Mouse (Mus musculus) heart, embryonic 10.5 days (tissue): ENCODE results near the gene Foxj1. TPM values are rescaled to one million over a fixed set of nuclear protein-coding genes. Genes with fewer than 3 reads are reported as not detected.
"Not testable (repeated sequence)": the region's sequence is repeated elsewhere in the genome, so short reads cannot be mapped to it uniquely, and the experiment has no call there.

Source experiments
- DNase-seq: peaks from one replicate; pipeline ENCODE4 v3.0.0-alpha.2; 2017; ENCODE audit warnings: low spot score
- H3K27ac ChIP-seq: fragments of 300-500 bp; sonication (generic); 2 replicates; pipeline ENCODE4 v1.5.1; 2016; ENCODE audit warnings: mild to moderate bottlenecking
- H3K27me3 ChIP-seq: fragments of 300-500 bp; sonication (generic); 2 replicates; pipeline ENCODE4 v1.6.1; 2016; ENCODE audit warnings: mild to moderate bottlenecking; ENCODE audit not compliant: poor library complexity, insufficient read depth, severe bottlenecking
- H3K36me3 ChIP-seq: fragments of 300-500 bp; sonication (generic); 2 replicates; pipeline ENCODE4 v1.6.1; 2016; ENCODE audit warnings: mild to moderate bottlenecking, moderate library complexity
- H3K4me1 ChIP-seq: fragments of 300-500 bp; sonication (generic); 2 replicates; pipeline ENCODE4 v1.6.1; 2016; ENCODE audit warnings: mild to moderate bottlenecking
- H3K4me3 ChIP-seq: fragments of 300-500 bp; sonication (generic); 2 replicates; pipeline ENCODE4 v1.5.1; 2016; ENCODE audit warnings: mild to moderate bottlenecking, moderate library complexity
- H3K9me3 ChIP-seq: fragments of 300-500 bp; sonication (generic); 2 replicates; pipeline ENCODE4 v1.6.1; 2016; ENCODE audit warnings: mild to moderate bottlenecking, moderate library complexity
- WGBS: fragments of 180-500 bp; shearing (Covaris S2); methylation state at CpG from one replicate; pipeline ENCODE4 v1.1.7; 2016; 5-methylcytosine and 5-hydroxymethylcytosine counted together
- polyA plus RNA-seq: library from polyadenylated mRNA; unstranded; fragments of >200 nt; fragmentation: Nextera tagmentation; extraction: Ambion mirVana; gene quantifications from 2 replicates; pipeline ENCODE4 v1.2.1, GENCODE M21; 2016

The Foxj1 gene
- polyA plus RNA-seq, 1 experiment from 2014 or later: 0.74 TPM

GRCm38 (mm10) chr11:116365432-116365831, 30.2 kb upstream of the Foxj1 start:
- Histone ChIP-seq H3K9me3 (no peaks in the 10 kb centered on the region), H3K36me3 (0 out of 2 replicates have a peak, but pooled peaks cover 6% of the 10 kb centered on the region), H3K27me3 (0 out of 2 replicates have a peak, but pooled peaks cover 8% of the 10 kb centered on the region), H3K27ac (no peak overlapping the region), H3K4me1 (peaks cover 22% of the 10 kb centered on the region), H3K4me3 (no peak overlapping the region)
- DNase-seq: no peak
- WGBS: 71% methylated on average over 13 of the region's 13 CpGs

- Histone ChIP-seq H3K4me1 (peaks cover 6% of the 10 kb centered on the region; the same call in 1 of the 2 replicates), H3K27me3 (0 out of 2 replicates have a peak, but pooled peaks cover 5% of the 10 kb centered on the region), H3K9me3 (no peaks in the 10 kb centered on the region), H3K27ac (no peak overlapping the region), H3K4me3 (no peak overlapping the region), H3K36me3 (peaks cover 10% of the 10 kb centered on the region; the same call in 1 of the 2 replicates)
- no peak for DNase-seq
- WGBS: 45% methylated on average over 11 of the region's 11 CpGs
Observed at GRCm38 (mm10) chr11:116362015-116362414, 26.8 kb upstream of the Foxj1 start.

GRCm38 (mm10) chr11:116360915-116361314, 25.7 kb upstream of the Foxj1 start:
- not testable (repeated sequence) for H3K4me3 ChIP-seq, H3K27me3 ChIP-seq, H3K36me3 ChIP-seq, H3K4me1 ChIP-seq, H3K27ac ChIP-seq, DNase-seq, H3K9me3 ChIP-seq
- WGBS: 95% methylated on average over 5 of the region's 5 CpGs

- DNase-seq: no peak
- Histone ChIP-seq H3K27ac (no peak overlapping the region), H3K4me3 (no peak overlapping the region)
Observed at GRCm38 (mm10) chr11:116359652-116360051, 24.5 kb upstream of the Foxj1 start.

GRCm38 (mm10) chr11:116358926-116359637, 23.9 kb upstream of the Foxj1 start:
- H3K36me3 ChIP-seq: peaks cover 16% of the 10 kb centered on the region
- H3K9me3 ChIP-seq: peaks cover 5% of the 10 kb centered on the region; the same call in 1 of the 2 replicates
- H3K27ac ChIP-seq: no peak overlapping the region
- H3K4me1 ChIP-seq: peaks cover 11% of the 10 kb centered on the region
- WGBS: 72% methylated on average over 15 of the region's 15 CpGs
- no peak overlapping the region for H3K4me3 ChIP-seq
- DNase-seq: no peak
- 0 out of 2 replicates have a peak, but pooled peaks cover 2% of the 10 kb centered on the region for H3K27me3 ChIP-seq

More at GRCm38 (mm10) chr11:116359652-116360051, 24.5 kb upstream of the Foxj1 start:
- H3K36me3 ChIP-seq: peaks cover 16% of the 10 kb centered on the region
- WGBS: 83% methylated on average over 12 of the region's 12 CpGs
- peaks cover 6% of the 10 kb centered on the region; the same call in 1 of the 2 replicates for H3K4me1 ChIP-seq
- peaks cover 5% of the 10 kb centered on the region; the same call in 1 of the 2 replicates for H3K9me3 ChIP-seq
- 0 out of 2 replicates have a peak, but pooled peaks cover 5% of the 10 kb centered on the region for H3K27me3 ChIP-seq

- peaks cover 11% of the 10 kb centered on the region for H3K4me1 ChIP-seq
- H3K27me3 ChIP-seq: no peaks in the 10 kb centered on the region
- 25% methylated on average over 17 of the region's 17 CpGs for WGBS
- H3K9me3 ChIP-seq: peaks cover 5% of the 10 kb centered on the region; the same call in 1 of the 2 replicates
- peak overlapping the region; percentile 57 for H3K27ac ChIP-seq
- no peak for DNase-seq
- no peak overlapping the region for H3K4me3 ChIP-seq
- peaks cover 10% of the 10 kb centered on the region for H3K36me3 ChIP-seq
Observed at GRCm38 (mm10) chr11:116354521-116354920, 19.3 kb upstream of the Foxj1 start.

- 80% methylated on average over 8 of the region's 8 CpGs for WGBS
Observed at GRCm38 (mm10) chr11:116353535-116353934, 18.3 kb upstream of the Foxj1 start.

GRCm38 (mm10) chr11:116351294-116351693, 16.1 kb upstream of the Foxj1 start:
- WGBS: 92% methylated on average over 5 of the region's 5 CpGs
- Histone ChIP-seq H3K9me3 (peaks cover 5% of the 10 kb centered on the region; the same call in 1 of the 2 replicates), H3K27me3 (peaks cover 7% of the 10 kb centered on the region; the same call in 1 of the 2 replicates), H3K4me3 (no peak overlapping the region), H3K4me1 (peaks cover 32% of the 10 kb centered on the region), H3K27ac (no peak overlapping the region), H3K36me3 (peaks cover 22% of the 10 kb centered on the region)
- no peak for DNase-seq

More at GRCm38 (mm10) chr11:116353535-116353934, 18.3 kb upstream of the Foxj1 start:
- Histone ChIP-seq H3K9me3 (peaks cover 5% of the 10 kb centered on the region; the same call in 1 of the 2 replicates), H3K4me1 (peaks cover 13% of the 10 kb centered on the region), H3K27me3 (peaks cover 5% of the 10 kb centered on the region; the same call in 1 of the 2 replicates), H3K36me3 (peaks cover 10% of the 10 kb centered on the region), H3K27ac (no peak overlapping the region), H3K4me3 (no peak overlapping the region)
- DNase-seq: no peak

- peaks cover 20% of the 10 kb centered on the region for H3K36me3 ChIP-seq
- 31% methylated on average over 5 of the region's 5 CpGs for WGBS
- peak overlapping the region; percentile 52 for H3K27ac ChIP-seq
Observed at GRCm38 (mm10) chr11:116347955-116348354, 12.8 kb upstream of the Foxj1 start.

GRCm38 (mm10) chr11:116347012-116347411, 11.8 kb upstream of the Foxj1 start:
- no peak overlapping the region for H3K27ac ChIP-seq
- 79% methylated on average over 7 of the region's 7 CpGs for WGBS
- H3K36me3 ChIP-seq: peaks cover 17% of the 10 kb centered on the region
- H3K9me3 ChIP-seq: no peaks in the 10 kb centered on the region
- DNase-seq: no peak
- H3K4me3 ChIP-seq: no peak overlapping the region
- H3K4me1 ChIP-seq: peaks cover 33% of the 10 kb centered on the region
- peaks cover 7% of the 10 kb centered on the region; the same call in 1 of the 2 replicates for H3K27me3 ChIP-seq

More at GRCm38 (mm10) chr11:116347955-116348354, 12.8 kb upstream of the Foxj1 start:
- Histone ChIP-seq H3K27me3 (peaks cover 7% of the 10 kb centered on the region; the same call in 1 of the 2 replicates), H3K9me3 (no peaks in the 10 kb centered on the region), H3K4me3 (no peak overlapping the region), H3K4me1 (peaks cover 24% of the 10 kb centered on the region)
- DNase-seq: no peak

GRCm38 (mm10) chr11:116342069-116342791, 7.0 kb upstream of the Foxj1 start:
- no peak for DNase-seq
- H3K36me3 ChIP-seq: peaks cover 12% of the 10 kb centered on the region
- no peak overlapping the region for H3K27ac ChIP-seq
- peaks cover 32% of the 10 kb centered on the region for H3K4me1 ChIP-seq
- WGBS: 68% methylated on average over 25 of the region's 25 CpGs
- H3K9me3 ChIP-seq: no peaks in the 10 kb centered on the region
- H3K4me3 ChIP-seq: no peak overlapping the region
- H3K27me3 ChIP-seq: peaks cover 22% of the 10 kb centered on the region

GRCm38 (mm10) chr11:116337531-116337930, 2.3 kb upstream of the Foxj1 start:
- Histone ChIP-seq H3K27me3 (peaks cover 63% of the 10 kb centered on the region), H3K9me3 (no peaks in the 10 kb centered on the region), H3K4me3 (no peak overlapping the region), H3K36me3 (no peaks in the 10 kb centered on the region), H3K27ac (no peak overlapping the region), H3K4me1 (peaks cover 58% of the 10 kb centered on the region)
- no peak for DNase-seq
- WGBS: 68% methylated on average over 6 of the region's 6 CpGs

GRCm38 (mm10) chr11:116337000-116337399, 1.8 kb upstream of the Foxj1 start:
- Histone ChIP-seq H3K27me3 (peaks cover 69% of the 10 kb centered on the region), H3K4me3 (no peak overlapping the region), H3K4me1 (peaks cover 58% of the 10 kb centered on the region), H3K27ac (no peak overlapping the region), H3K36me3 (no peaks in the 10 kb centered on the region), H3K9me3 (no peaks in the 10 kb centered on the region)
- DNase-seq: no peak
- 54% methylated on average over 12 of the region's 12 CpGs for WGBS
